Mouse (Mus musculus): ENCODE results near the gene Opcml.

Opcml gene

GRCm38 (mm10) chr9:28764149-28764548 lies 973.6 kb downstream of the Opcml start:
- no peak for DNase-seq (ENCODE audit: low spot score)

GRCm38 (mm10) chr9:28776517-28777503 lies 986.2 kb downstream of the Opcml start:
- DNase-seq (ENCODE audit: low spot score): no peak

- DNase-seq (ENCODE audit: low spot score): no peak
Observed at GRCm38 (mm10) chr9:28783834-28784233, 993.3 kb downstream of the Opcml start.

- no peak for DNase-seq (ENCODE audit: low spot score)
Observed at GRCm38 (mm10) chr9:28789439-28789838, 998.9 kb downstream of the Opcml start.

GRCm38 (mm10) chr9:28800100-28800499 lies 1009.5 kb downstream of the Opcml start:
- DNase-seq (ENCODE audit: low spot score): no peak

- DNase-seq (ENCODE audit: low spot score): no peak
Observed at GRCm38 (mm10) chr9:28806666-28807065, 1016.1 kb downstream of the Opcml start.

- no peak for DNase-seq (ENCODE audit: low spot score)
Observed at GRCm38 (mm10) chr9:28822060-28822459, 1031.5 kb downstream of the Opcml start.

- DNase-seq (ENCODE audit: low spot score): no peak
Observed at GRCm38 (mm10) chr9:28822466-28822865, 1031.9 kb downstream of the Opcml start.

GRCm38 (mm10) chr9:28825821-28826220 lies 1035.2 kb downstream of the Opcml start:
- no peak for DNase-seq (ENCODE audit: low spot score)

- no peak for DNase-seq (ENCODE audit: low spot score)
Observed at GRCm38 (mm10) chr9:28845961-28846570, 1055.5 kb downstream of the Opcml start.

- DNase-seq (ENCODE audit: low spot score): no peak
Observed at GRCm38 (mm10) chr9:28855826-28856225, 1065.3 kb downstream of the Opcml start.

- no peak for DNase-seq (ENCODE audit: low spot score)
Observed at GRCm38 (mm10) chr9:28861983-28862382, 1071.4 kb downstream of the Opcml start.

- no peak for DNase-seq (ENCODE audit: low spot score)
Observed at GRCm38 (mm10) chr9:28867256-28867655, 1076.7 kb downstream of the Opcml start.

- no peak for DNase-seq (ENCODE audit: low spot score)
Observed at GRCm38 (mm10) chr9:28870478-28870877, 1079.9 kb downstream of the Opcml start.

GRCm38 (mm10) chr9:28882566-28882965 lies 1092.0 kb downstream of the Opcml start:
- DNase-seq (ENCODE audit: low spot score): no peak

- DNase-seq (ENCODE audit: low spot score): no peak
Observed at GRCm38 (mm10) chr9:28891611-28892010, 1101.0 kb downstream of the Opcml start.

- DNase-seq (ENCODE audit: low spot score): no peak
Observed at GRCm38 (mm10) chr9:28903291-28903690, 1112.7 kb downstream of the Opcml start.

GRCm38 (mm10) chr9:28909738-28910137 lies 1119.2 kb downstream of the Opcml start:
- DNase-seq (ENCODE audit: low spot score): no peak

GRCm38 (mm10) chr9:28911571-28912185 lies 1121.1 kb downstream of the Opcml start:
- no peak for DNase-seq (ENCODE audit: low spot score)

- DNase-seq (ENCODE audit: low spot score): no peak
Observed at GRCm38 (mm10) chr9:28932069-28932468, 1141.5 kb downstream of the Opcml start.

- DNase-seq (ENCODE audit: low spot score): no peak
Observed at GRCm38 (mm10) chr9:28937163-28937562, 1146.6 kb downstream of the Opcml start.

GRCm38 (mm10) chr9:28937980-28938379 lies 1147.4 kb downstream of the Opcml start:
- no peak for DNase-seq (ENCODE audit: low spot score)

- no peak for DNase-seq (ENCODE audit: low spot score)
Observed at GRCm38 (mm10) chr9:28940901-28941300, 1150.3 kb downstream of the Opcml start.

Data from ovary, postnatal 14 days (tissue).